Mouse (Mus musculus) lung, postnatal 0 days (tissue): ENCODE data around the gene Grm1.

Experiments used
- CTCF ChIP-seq: IDR thresholded peaks from 2 replicates; pipeline ENCODE4 v1.5.1; 2016; ENCODE audit warnings: antibody characterized with exemption, mild to moderate bottlenecking
- EP300 ChIP-seq: IDR thresholded peaks from 2 replicates; pipeline ENCODE4 v1.6.1; 2016; ENCODE audit warnings: antibody characterized with exemption, mild to moderate bottlenecking, control low read depth

GRCm38 (mm10) chr10:10741314-10741713, 340.8 kb downstream of the Grm1 start:
- TF ChIP-seq CTCF (no peak), EP300 (no peak)
